Mouse (Mus musculus) kidney, adult 2 months (tissue): Measurements from ENCODE around the gene Ano6.

Source experiments
- CTCF ChIP-seq: fragments of 200-500 bp; conservative IDR thresholded peaks from 2 replicates; pipeline ENCODE4 v1.5.1; 2011; ENCODE audit warnings: low read depth, mild to moderate bottlenecking, control low read depth, low read length, moderate library complexity, mixed read lengths; ENCODE audit not compliant: insufficient read depth, insufficient read length
- POLR2A ChIP-seq: fragments of 200-500 bp; IDR thresholded peaks from one replicate; pipeline ENCODE4 v1.6.1; 2011; ENCODE audit warnings: low read depth, low read length, control low read depth

DNA sequence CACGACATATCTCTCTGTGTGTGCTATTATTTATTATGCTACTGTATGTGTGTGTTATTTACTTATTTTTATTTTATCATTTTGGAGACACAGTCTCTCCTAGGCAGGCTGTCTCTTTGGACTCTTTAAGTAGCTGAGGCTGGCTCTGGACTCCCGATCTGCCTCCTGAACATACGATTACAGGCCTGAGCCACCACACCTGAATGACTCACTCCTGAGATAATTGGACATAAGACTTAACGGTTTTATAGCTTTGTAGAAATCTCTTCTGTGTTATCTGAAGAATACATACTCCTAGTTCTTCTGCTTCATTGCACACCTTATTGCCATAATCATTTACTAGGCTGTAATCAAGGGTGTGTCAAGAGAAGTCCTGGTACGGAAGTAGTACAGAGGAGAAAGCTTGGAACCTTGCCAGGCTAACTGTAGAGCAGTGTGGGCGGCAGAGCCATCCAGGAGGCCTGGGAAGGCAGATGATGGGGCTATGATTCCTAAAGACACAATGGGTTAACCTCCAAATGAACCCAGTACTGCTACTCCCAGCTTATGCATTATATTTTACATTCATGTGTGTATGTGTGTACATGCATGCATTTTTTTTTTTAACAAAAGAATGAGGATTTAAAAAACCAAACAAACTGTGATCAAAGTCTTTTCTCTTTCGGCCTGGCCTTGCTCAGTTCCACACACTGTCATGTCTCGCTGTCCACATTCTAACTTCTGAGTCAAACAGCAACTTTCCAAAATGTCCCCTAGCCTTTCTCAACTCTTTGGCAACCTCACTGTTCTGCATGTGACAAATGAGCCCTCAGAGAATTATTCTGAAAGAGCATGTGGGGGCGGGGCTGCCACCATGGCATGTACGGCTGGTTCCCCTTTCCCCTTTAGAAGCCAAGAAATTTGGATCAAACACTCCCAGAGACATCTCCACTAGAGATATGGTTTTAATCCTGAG is 4.2 kb downstream of the Ano6 start:
- TF ChIP-seq CTCF (no peak), POLR2A (no peak)
